Mouse (Mus musculus) lung, postnatal 0 days (tissue): ENCODE measurements around the gene Tescl.

Experiments
- CTCF ChIP-seq: IDR thresholded peaks from 2 replicates; pipeline ENCODE4 v1.5.1; 2016; ENCODE audit warnings: antibody characterized with exemption, mild to moderate bottlenecking
- EP300 ChIP-seq: IDR thresholded peaks from 2 replicates; pipeline ENCODE4 v1.6.1; 2016; ENCODE audit warnings: antibody characterized with exemption, mild to moderate bottlenecking, control low read depth

DNA sequence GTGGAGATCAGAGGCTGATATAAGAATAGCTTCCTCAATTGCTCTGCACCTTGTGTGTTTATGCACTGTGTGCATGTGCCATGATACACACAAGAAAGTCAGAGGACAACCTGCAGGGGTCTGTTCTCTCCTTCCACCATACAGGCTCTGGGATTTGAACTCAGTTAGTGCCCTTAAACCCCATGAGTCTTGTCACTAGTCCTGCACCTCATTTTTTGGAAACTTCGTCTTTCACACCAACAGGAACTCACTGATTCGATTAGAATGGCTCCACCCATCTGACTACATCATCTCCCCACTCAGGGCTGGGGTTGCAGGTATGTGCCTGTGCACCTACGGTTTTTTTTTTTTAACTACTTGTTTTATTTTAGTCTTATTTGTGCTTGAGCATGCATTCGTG lies 34.5 kb upstream of the Tescl start:
- TF ChIP-seq CTCF (no peak), EP300 (no peak)
